8 mouse cellular contexts compared by ENCODE assay signal in genomic region chr3:88157771-88158597, GRCm38 (mm10). TPM values are rescaled to one million over a fixed set of nuclear protein-coding genes. Genes with fewer than 3 reads are reported as not detected.
DNase-seq lines count a peak whose midpoint lies in the region; ATAC-seq and TF ChIP-seq lines count a peak whose summit lies in the region.

No protein-coding gene starts in this region.

- peak overlapping the region; percentile 90 for H3K27ac ChIP-seq in gastrocnemius, adult 2 months
- peak overlapping the region; percentile 9; the same call in 1 of the 2 replicates for H3K27ac ChIP-seq in ES-E14 (ENCODE audit: insufficient read depth, low read depth, low read length, poor library complexity, severe bottlenecking)
- peak overlapping the region; percentile 65 for H3K27ac ChIP-seq in forebrain, embryonic 10.5 days
- no peak overlapping the region for H3K27ac ChIP-seq in intestine, embryonic 14.5 days (ENCODE audit: low read depth)

- in situ Hi-C loops in ES-E14 (cut with MboI; ENCODE audit: low sequenced_read_pairs in 2 of 2, unreplicated experiment in 2 of 2) = no loop called here

- intact Hi-C loops in gastrocnemius, adult 2 months (cut with DNase I) = no loop called here
- intact Hi-C loops in gastrocnemius, postnatal 36 days (cut with DNase I) = no loop called here

- TF ChIP-seq CTCF in gastrocnemius, adult 2 months (IDR thresholded peaks at IDR 0.05) = peak; percentile 69

- ATAC-seq in intestine, embryonic 14.5 days (replicated peaks; ENCODE audit: low FRiP score, low TSS enrichment, low read depth) = peak; percentile 47

- H3K27me3 ChIP-seq in forebrain, embryonic 10.5 days (ENCODE audit: poor library complexity, severe bottlenecking) = no peaks in the 10 kb centered on the region
- H3K27me3 ChIP-seq in intestine, embryonic 14.5 days (replicated peaks; ENCODE audit: control insufficient read depth, insufficient read depth, low read length) = no peaks in the 10 kb centered on the region
- no peaks in the 10 kb centered on the region for H3K27me3 ChIP-seq in splenic B cell, adult 2 months (ENCODE audit: control insufficient read depth, insufficient read depth, low read length, poor library complexity, severe bottlenecking)

- H3K9me3 ChIP-seq in ES-E14 (ENCODE audit: control insufficient read depth, insufficient read depth, low read depth, low read length) = no peaks in the 10 kb centered on the region
- H3K9me3 ChIP-seq in forebrain, embryonic 10.5 days = no peaks in the 10 kb centered on the region
- H3K9me3 ChIP-seq in intestine, embryonic 14.5 days (ENCODE audit: control insufficient read depth, low read length) = no peaks in the 10 kb centered on the region

- peak overlapping the region; percentile 33 for H3K4me3 ChIP-seq in gastrocnemius, adult 2 months
- no peak overlapping the region for H3K4me3 ChIP-seq in ES-E14 (ENCODE audit: insufficient read depth in 1 of 2, low read depth in 1 of 2, low read length in 2 of 2, poor library complexity in 1 of 2, severe bottlenecking in 1 of 2)
- H3K4me3 ChIP-seq in forebrain, embryonic 10.5 days = peak overlapping the region; percentile 9; the same call in 1 of the 2 replicates
- no peak overlapping the region for H3K4me3 ChIP-seq in intestine, embryonic 14.5 days (ENCODE audit: low read depth, low read length)

- DNase-seq in gastrocnemius, adult 2 months = peak; percentile 73
- DNase-seq in gastrocnemius, postnatal 36 days = no peak
- peak; percentile 83 for DNase-seq in ES-E14 (ENCODE audit: low read depth, low spot score)
- peak; percentile 69 for DNase-seq in forebrain, embryonic 10.5 days (ENCODE audit: extremely low spot score, low spot score)
- DNase-seq in intestine, embryonic 14.5 days (ENCODE audit: low spot score) = peak; percentile 63
- DNase-seq in lung, postnatal 25 days (ENCODE audit: low spot score) = peak; percentile 62
- DNase-seq in splenic B cell, adult 2 months (ENCODE audit: low read depth, low spot score) = peak; percentile 71
- no peak for DNase-seq in left cerebral cortex, adult 9 months (ENCODE audit: low spot score in 2 of 2)

- WGBS in forebrain, embryonic 10.5 days = 17% methylated on average over 23 of the region's 23 CpGs
- WGBS in intestine, embryonic 14.5 days = 21% methylated on average over 23 of the region's 23 CpGs

- peaks cover 43% of the 10 kb centered on the region for H3K36me3 ChIP-seq in ES-E14 (ENCODE audit: control insufficient read depth, insufficient read depth, low read length, poor library complexity, severe bottlenecking)
- H3K36me3 ChIP-seq in forebrain, embryonic 10.5 days (replicated peaks) = peaks cover 68% of the 10 kb centered on the region
- peaks cover 68% of the 10 kb centered on the region for H3K36me3 ChIP-seq in intestine, embryonic 14.5 days (ENCODE audit: control insufficient read depth, insufficient read depth, low read length)
- peaks cover 24% of the 10 kb centered on the region for H3K36me3 ChIP-seq in splenic B cell, adult 2 months (ENCODE audit: control insufficient read depth, insufficient read depth, low read length, poor library complexity, severe bottlenecking)

- no peak overlapping the region for H3K4me2 ChIP-seq in intestine, embryonic 14.5 days (ENCODE audit: low read length)

- 0 out of 2 replicates have a peak overlapping the region, but pooled peaks have one; percentile 18 for H3K9ac ChIP-seq in ES-E14 (ENCODE audit: insufficient read depth, low read depth, low read length, poor library complexity, severe bottlenecking)
- H3K9ac ChIP-seq in intestine, embryonic 14.5 days (ENCODE audit: low read length) = no peak overlapping the region

- H3K4me1 ChIP-seq in ES-E14 (ENCODE audit: control insufficient read depth in 2 of 2, insufficient read depth in 2 of 2, low read length in 2 of 2, poor library complexity in 1 of 2) = peaks cover 2 to 5% of the 10 kb centered on the region in 2 experiments; a peak in 1 of 4 replicates
- H3K4me1 ChIP-seq in forebrain, embryonic 10.5 days = peaks cover 25% of the 10 kb centered on the region
- H3K4me1 ChIP-seq in intestine, embryonic 14.5 days (replicated peaks; ENCODE audit: control insufficient read depth, insufficient read depth, low read length) = peaks cover 4% of the 10 kb centered on the region

TF ChIP-seq in ES-E14, 5 proteins besides CTCF, POLR2A, EP300 and RAD21:
- TF ChIP-seq CHD2 (IDR thresholded peaks at IDR 0.05; ENCODE audit: low read depth, low read length) (no peak), ZNF384 (IDR thresholded peaks at IDR 0.05; ENCODE audit: low read depth, low read length) (no peak), MAFK (IDR thresholded peaks at IDR 0.05; ENCODE audit: insufficient read depth, low read depth, low read length) (no peak), HCFC1 (IDR thresholded peaks at IDR 0.05; ENCODE audit: borderline replicate concordance, insufficient read depth, low read length) (no peak), ZC3H11A (IDR thresholded peaks at IDR 0.05; ENCODE audit: borderline replicate concordance, low read depth, low read length) (no peak)
TF ChIP-seq in ES-E14: peak in this region for 0.

RNA-seq across cellular contexts. Expression of gene Mef2d, which starts 15.8 kb away (rescaled TPM):
- total RNA-seq in gastrocnemius, adult 2 months (2021) = 100 to 1,000 TPM; 173 to 184 TPM
- 100 to 1,000 TPM; 156 to 174 TPM for total RNA-seq in gastrocnemius, postnatal 36 days (2021)
- 8.8 and 10.4 TPM in 2 replicates for total RNA-seq in ES-E14 (2012; rRNA removed)
- polyA plus RNA-seq in forebrain, embryonic 10.5 days (2016; fragmentation: Nextera tagmentation; extraction: Ambion mirVana) = 9.4 and 11.1 TPM in 2 replicates
- 23.4 and 23.8 TPM in 2 replicates for polyA plus RNA-seq in intestine, embryonic 14.5 days (2014; fragmentation: Nextera tagmentation; extraction: Ambion mirVana)

Comparison
In these comparisons a context has a peak if more than half of its experiments do, and no peak if none do; other contexts are left out.
1. DNase-seq: peak in gastrocnemius, adult 2 months (single experiment), ES-E14 (single experiment), forebrain, embryonic 10.5 days (single experiment), intestine, embryonic 14.5 days (single experiment), lung, postnatal 25 days (single experiment) and splenic B cell, adult 2 months (single experiment); none in gastrocnemius, postnatal 36 days (0 of 2) and left cerebral cortex, adult 9 months (0 of 2).
2. H3K4me3 ChIP-seq: peak in gastrocnemius, adult 2 months (single experiment) and forebrain, embryonic 10.5 days (single experiment); none in ES-E14 (0 of 2) and intestine, embryonic 14.5 days (single experiment).
3. RNA of gene Mef2d, which starts 15.8 kb away (total RNA-seq): 173 to 184 TPM in gastrocnemius, adult 2 months and 156 to 174 TPM in gastrocnemius, postnatal 36 days; 8.8 to 10.4 TPM in ES-E14; every median in the first group is over 10 times any median in the second.